Mouse (Mus musculus) midbrain, postnatal 0 days (tissue): ENCODE results near the gene Zdhhc7. TPM values are rescaled to one million over a fixed set of nuclear protein-coding genes. Genes with fewer than 3 reads are reported as not detected.

ENCODE experiments used
- ATAC-seq: fragments of 200-750 bp; cut with Nextera tagmentation; 2 replicates; pipeline ENCODE4 v1.8.0; 2017; ENCODE audit warnings: moderate number of reproducible peaks, mild to moderate bottlenecking, moderate TSS enrichment, moderate library complexity; ENCODE audit not compliant: low FRiP score
- DNase-seq: peaks from one replicate; pipeline ENCODE4 v3.0.0-alpha.2; 2015; ENCODE audit warnings: low spot score
- H3K27ac ChIP-seq: fragments of 300-500 bp; sonication (generic); 2 replicates; pipeline ENCODE4 v1.5.1; 2014; ENCODE audit warnings: low read depth, mild to moderate bottlenecking, low read length, mixed read lengths
- H3K27me3 ChIP-seq: fragments of 300-500 bp; sonication (generic); 2 replicates; pipeline ENCODE4 v1.6.1; 2014; ENCODE audit warnings: low read length, control low read depth, mixed read lengths; ENCODE audit not compliant: insufficient read depth
- H3K36me3 ChIP-seq: fragments of 300-500 bp; sonication (generic); 2 replicates; pipeline ENCODE4 v1.6.1; 2014; ENCODE audit warnings: low read length, control low read depth, mixed read lengths; ENCODE audit not compliant: insufficient read depth
- H3K4me1 ChIP-seq: fragments of 300-500 bp; sonication (generic); 2 replicates; pipeline ENCODE4 v1.6.1; 2014; ENCODE audit warnings: mild to moderate bottlenecking, control low read depth, antibody characterized with exemption, low read length, mixed read lengths; ENCODE audit not compliant: insufficient read depth
- H3K4me2 ChIP-seq: fragments of 300-500 bp; sonication (generic); 2 replicates; pipeline ENCODE4 v1.6.1; 2014; ENCODE audit warnings: low read depth, mild to moderate bottlenecking, low read length, mixed read lengths; ENCODE audit not compliant: poor library complexity, severe bottlenecking
- H3K4me3 ChIP-seq: fragments of 300-500 bp; sonication (generic); 2 replicates; pipeline ENCODE4 v1.5.1; 2014; ENCODE audit warnings: low read depth, mild to moderate bottlenecking, low read length, moderate library complexity
- H3K9ac ChIP-seq: fragments of 300-500 bp; sonication (generic); replicated peaks from 2 replicates; pipeline ENCODE4 v1.6.1; 2014; ENCODE audit warnings: mild to moderate bottlenecking, low read length, moderate library complexity, mixed read lengths; ENCODE audit not compliant: poor library complexity, severe bottlenecking
- H3K9me3 ChIP-seq: fragments of 300-500 bp; sonication (generic); 2 replicates; pipeline ENCODE4 v1.6.1; 2016; ENCODE audit warnings: low read length, control low read depth
- CTCF ChIP-seq: IDR thresholded peaks from 2 replicates; pipeline ENCODE4 v1.5.1; 2016; ENCODE audit warnings: antibody characterized with exemption, mild to moderate bottlenecking
- WGBS: fragments of 180-500 bp; shearing (Covaris S2); extraction: QIAGEN DNeasy Blood & Tissue Kit; methylation state at CpG from one replicate; pipeline ENCODE4 v1.1.7; 2014; 5-methylcytosine and 5-hydroxymethylcytosine counted together
- polyA plus RNA-seq: library from polyadenylated mRNA; unstranded; fragments of >200 nt; fragmentation: Nextera tagmentation; extraction: Ambion mirVana; gene quantifications from 2 replicates; pipeline ENCODE4 v1.2.1, GENCODE M21; 2015
- total RNA-seq: library from RNA; depleted of rRNA; stranded (reverse); fragments of >200 nt; gene quantifications from 2 replicates; pipeline ENCODE4 v1.2.3, GENCODE M21; 2014; rRNA removed

The Zdhhc7 gene
- 34.1 and 40.8 TPM in 2 replicates for total RNA-seq
- 23.9 and 24.6 TPM in 2 replicates for polyA plus RNA-seq

- WGBS = under 1% methylated on average over 80 of the region's 88 CpGs
Measured at GRCm38 (mm10) chr8:120101068-120101972, at the start of gene Zdhhc7. Gene Zdhhc7 (minus strand): TSS chr8:120101482.

GRCm38 (mm10) chr8:120150028-120150427 is 48.7 kb upstream of the Zdhhc7 start:
- no peaks in the 10 kb centered on the region for H3K4me1 ChIP-seq
- no peak overlapping the region for H3K4me3 ChIP-seq
- H3K4me2 ChIP-seq = no peak overlapping the region
- 82% methylated on average over 12 of the region's 12 CpGs for WGBS
- H3K36me3 ChIP-seq = peaks cover 40% of the 10 kb centered on the region
- H3K9ac ChIP-seq = no peak overlapping the region
- no peak for DNase-seq
- no peak for ATAC-seq
- TF ChIP-seq CTCF = no peak
- no peak overlapping the region for H3K27ac ChIP-seq
- no peaks in the 10 kb centered on the region for H3K27me3 ChIP-seq
- no peaks in the 10 kb centered on the region for H3K9me3 ChIP-seq

More at GRCm38 (mm10) chr8:120101068-120101972, at the start of gene Zdhhc7:
- DNase-seq (peak; percentile 86), ATAC-seq (peak; percentile 78)
- H3K4me2 ChIP-seq = peak within 1 kb of the TSS; percentile 88
- peak within 1 kb of the TSS; percentile 92 for H3K9ac ChIP-seq
- no peaks in the 10 kb centered on the region for H3K27me3 ChIP-seq
- no peaks in the 10 kb centered on the region; the same call in 1 of the 2 replicates for H3K36me3 ChIP-seq
- H3K27ac ChIP-seq = peak within 1 kb of the TSS; percentile 90
- H3K4me3 ChIP-seq = peak within 1 kb of the TSS; percentile 94
- no peaks in the 10 kb centered on the region for H3K9me3 ChIP-seq
- no peak; the same call in 1 of the 2 replicates for TF ChIP-seq CTCF
- peaks cover 16% of the 10 kb centered on the region; the same call in 1 of the 2 replicates for H3K4me1 ChIP-seq

GRCm38 (mm10) chr8:120146051-120146450 is 44.8 kb upstream of the Zdhhc7 start:
- peaks cover 10% of the 10 kb centered on the region for H3K36me3 ChIP-seq
- DNase-seq = no peak
- H3K4me2 ChIP-seq = no peak overlapping the region
- ATAC-seq = no peak
- no peak overlapping the region for H3K9ac ChIP-seq
- no peaks in the 10 kb centered on the region for H3K9me3 ChIP-seq
- no peak overlapping the region for H3K27ac ChIP-seq
- WGBS = 77% methylated on average over 1 of the region's 1 CpGs
- peaks cover 6% of the 10 kb centered on the region; the same call in 1 of the 2 replicates for H3K4me1 ChIP-seq
- no peak overlapping the region for H3K4me3 ChIP-seq
- TF ChIP-seq CTCF = no peak
- H3K27me3 ChIP-seq = no peaks in the 10 kb centered on the region

- 43% methylated on average over 12 of the region's 12 CpGs for WGBS
- no peak overlapping the region for H3K4me3 ChIP-seq
- H3K27ac ChIP-seq = peak overlapping the region; percentile 55
- TF ChIP-seq CTCF = no peak
- H3K4me2 ChIP-seq = no peak overlapping the region
- peaks cover 6% of the 10 kb centered on the region; the same call in 1 of the 2 replicates for H3K36me3 ChIP-seq
- DNase-seq = peak; percentile 35
- no peaks in the 10 kb centered on the region for H3K9me3 ChIP-seq
- H3K27me3 ChIP-seq = no peaks in the 10 kb centered on the region
- ATAC-seq = peak; percentile 62; the same call in 1 of the 2 replicates
- H3K9ac ChIP-seq = 0 out of 2 replicates have a peak overlapping the region, but pooled peaks have one; percentile 5
- peaks cover 6% of the 10 kb centered on the region; the same call in 1 of the 2 replicates for H3K4me1 ChIP-seq
Measured at GRCm38 (mm10) chr8:120144652-120145301, 43.5 kb upstream of the Zdhhc7 start.

- H3K9ac ChIP-seq = peak overlapping the region; percentile 5; the same call in 1 of the 2 replicates
- peak; percentile 50 for DNase-seq
- no peak overlapping the region for H3K4me2 ChIP-seq
Measured at GRCm38 (mm10) chr8:120143911-120144651, 42.8 kb upstream of the Zdhhc7 start.

More at GRCm38 (mm10) chr8:120143911-120144651, 42.8 kb upstream of the Zdhhc7 start:
- Histone ChIP-seq H3K27me3 (no peaks in the 10 kb centered on the region), H3K9me3 (no peaks in the 10 kb centered on the region), H3K36me3 (peaks cover 6% of the 10 kb centered on the region; the same call in 1 of the 2 replicates), H3K4me1 (peaks cover 6% of the 10 kb centered on the region; the same call in 1 of the 2 replicates), H3K27ac (peak overlapping the region; percentile 57), H3K4me3 (no peak overlapping the region)
- WGBS = 49% methylated on average over 15 of the region's 15 CpGs
- peak; percentile 73 for ATAC-seq
- TF ChIP-seq CTCF = no peak
